Mouse (Mus musculus) thymus, adult 2 months (tissue): ENCODE results near the gene Oip5. TPM values are rescaled to one million over a fixed set of nuclear protein-coding genes. Genes with fewer than 3 reads are reported as not detected.

Experiments
- DNase-seq: peaks from one replicate; pipeline ENCODE4 v3.0.0; 2021
- H3K27ac ChIP-seq: fragments of 200-500 bp; 2 replicates; pipeline ENCODE4 v1.5.1; 2012; ENCODE audit warnings: low read length, control low read depth; ENCODE audit not compliant: control insufficient read depth, insufficient read depth
- H3K27me3 ChIP-seq: fragments of 200-500 bp; 2 replicates; pipeline ENCODE4 v1.6.1; 2012; ENCODE audit warnings: mild to moderate bottlenecking, low read length, moderate library complexity, mixed read lengths; ENCODE audit not compliant: control insufficient read depth, insufficient read depth
- H3K36me3 ChIP-seq: fragments of 200-500 bp; 2 replicates; pipeline ENCODE4 v1.6.1; 2012; ENCODE audit warnings: mild to moderate bottlenecking, low read length, moderate library complexity; ENCODE audit not compliant: control insufficient read depth, insufficient read depth
- H3K4me1 ChIP-seq: fragments of 200-500 bp; replicated peaks from 2 replicates; pipeline ENCODE4 v1.6.1; 2012; ENCODE audit warnings: low read length; ENCODE audit not compliant: control insufficient read depth, insufficient read depth
- H3K4me3 ChIP-seq: fragments of 200-500 bp; 2 replicates; pipeline ENCODE4 v1.5.1; 2012; ENCODE audit warnings: mild to moderate bottlenecking, low read length, control low read depth, moderate library complexity; ENCODE audit not compliant: control insufficient read depth, insufficient read depth
- CTCF ChIP-seq: fragments of 200-500 bp; IDR thresholded peaks from 2 replicates; pipeline ENCODE4 v1.5.1; 2012; ENCODE audit warnings: mild to moderate bottlenecking, control low read depth, low read length, moderate library complexity, borderline replicate concordance; ENCODE audit not compliant: control insufficient read depth, poor library complexity, insufficient read depth; ENCODE audit errors: extremely low read depth
- POLR2A ChIP-seq: fragments of 200-500 bp; IDR thresholded peaks from 2 replicates; pipeline ENCODE4 v1.6.1; 2012; ENCODE audit warnings: mild to moderate bottlenecking, low read length, control low read depth, moderate library complexity; ENCODE audit not compliant: control insufficient read depth, poor library complexity, insufficient read depth; ENCODE audit errors: extremely low read depth
- WGBS: fragments of 180-500 bp; shearing (Covaris S2); methylation state at CpG from one replicate; pipeline ENCODE4 v1.1.7; 2018; 5-methylcytosine and 5-hydroxymethylcytosine counted together
- polyA plus RNA-seq: library from polyadenylated mRNA; depleted of rRNA; stranded (reverse); fragments of >200 nt; gene quantifications from 2 replicates; pipeline ENCODE4 v1.2.3, GENCODE M21; 2012

Oip5 gene
- polyA plus RNA-seq, 1 experiment = 21.8 TPM

- TF ChIP-seq POLR2A (no peak), CTCF (peak; percentile 53; the same call in 1 of the 2 replicates)
- no peaks in the 10 kb centered on the region for H3K27me3 ChIP-seq
- no peaks in the 10 kb centered on the region for H3K36me3 ChIP-seq
- H3K27ac ChIP-seq = no peak overlapping the region
- WGBS = 30% methylated on average over 4 of the region's 4 CpGs
- peak; percentile 75 for DNase-seq
- H3K4me1 ChIP-seq = no peaks in the 10 kb centered on the region
- H3K4me3 ChIP-seq = no peak overlapping the region
Measured at GRCm38 (mm10) chr2:119587383-119587782, 30.9 kb downstream of the Oip5 start.

- Histone ChIP-seq H3K36me3 (no peaks in the 10 kb centered on the region), H3K4me3 (no peak overlapping the region), H3K27me3 (no peaks in the 10 kb centered on the region), H3K27ac (no peak overlapping the region), H3K4me1 (no peaks in the 10 kb centered on the region)
- TF ChIP-seq CTCF (no peak), POLR2A (no peak)
- WGBS = 78% methylated on average over 8 of the region's 8 CpGs
- no peak for DNase-seq
Measured at GRCm38 (mm10) chr2:119584282-119584681, 34.0 kb downstream of the Oip5 start.

GRCm38 (mm10) chr2:119583439-119583838 is 34.8 kb downstream of the Oip5 start:
- H3K36me3 ChIP-seq = no peaks in the 10 kb centered on the region
- H3K27me3 ChIP-seq = no peaks in the 10 kb centered on the region
- H3K27ac ChIP-seq = no peak overlapping the region
- H3K4me1 ChIP-seq = no peaks in the 10 kb centered on the region
- TF ChIP-seq POLR2A (no peak), CTCF (no peak)
- WGBS = 99% methylated on average over 2 of the region's 2 CpGs
- no peak for DNase-seq
- no peak overlapping the region for H3K4me3 ChIP-seq

GRCm38 (mm10) chr2:119581571-119581970 is 36.7 kb downstream of the Oip5 start:
- no peak for TF ChIP-seq CTCF
- TF ChIP-seq POLR2A = no peak
- no peaks in the 10 kb centered on the region for H3K27me3 ChIP-seq
- H3K4me3 ChIP-seq = no peak overlapping the region
- 99% methylated on average over 3 of the region's 3 CpGs for WGBS
- no peaks in the 10 kb centered on the region for H3K36me3 ChIP-seq
- H3K4me1 ChIP-seq = no peaks in the 10 kb centered on the region
- DNase-seq = no peak
- no peak overlapping the region for H3K27ac ChIP-seq

GRCm38 (mm10) chr2:119572471-119572870 is 45.8 kb downstream of the Oip5 start:
- Histone ChIP-seq H3K36me3 (peaks cover 16% of the 10 kb centered on the region), H3K4me1 (no peaks in the 10 kb centered on the region), H3K27me3 (no peaks in the 10 kb centered on the region), H3K4me3 (no peak overlapping the region), H3K27ac (no peak overlapping the region)
- no peak for TF ChIP-seq CTCF
- TF ChIP-seq POLR2A = no peak
- no peak for DNase-seq
- 95% methylated on average over 1 of the region's 1 CpGs for WGBS

- TF ChIP-seq POLR2A = no peak
- TF ChIP-seq CTCF = no peak
- 0 out of 2 replicates have a peak, but pooled peaks cover 2% of the 10 kb centered on the region for H3K4me1 ChIP-seq
- no peak overlapping the region for H3K4me3 ChIP-seq
- WGBS = 97% methylated on average over 7 of the region's 7 CpGs
- DNase-seq = no peak
- H3K36me3 ChIP-seq = peaks cover 6% of the 10 kb centered on the region
- no peak overlapping the region for H3K27ac ChIP-seq
- H3K27me3 ChIP-seq = no peaks in the 10 kb centered on the region
Measured at GRCm38 (mm10) chr2:119566182-119566855, 52.0 kb downstream of the Oip5 start.

GRCm38 (mm10) chr2:119565284-119565683 is 53.0 kb downstream of the Oip5 start:
- Histone ChIP-seq H3K4me1 (0 out of 2 replicates have a peak, but pooled peaks cover 2% of the 10 kb centered on the region), H3K27me3 (no peaks in the 10 kb centered on the region), H3K36me3 (peaks cover 6% of the 10 kb centered on the region), H3K27ac (no peak overlapping the region), H3K4me3 (no peak overlapping the region)
- TF ChIP-seq CTCF (no peak), POLR2A (no peak)
- no peak for DNase-seq
- WGBS = 97% methylated on average over 4 of the region's 4 CpGs
